Mouse (Mus musculus): ENCODE data around the gene Rora.

DNA sequence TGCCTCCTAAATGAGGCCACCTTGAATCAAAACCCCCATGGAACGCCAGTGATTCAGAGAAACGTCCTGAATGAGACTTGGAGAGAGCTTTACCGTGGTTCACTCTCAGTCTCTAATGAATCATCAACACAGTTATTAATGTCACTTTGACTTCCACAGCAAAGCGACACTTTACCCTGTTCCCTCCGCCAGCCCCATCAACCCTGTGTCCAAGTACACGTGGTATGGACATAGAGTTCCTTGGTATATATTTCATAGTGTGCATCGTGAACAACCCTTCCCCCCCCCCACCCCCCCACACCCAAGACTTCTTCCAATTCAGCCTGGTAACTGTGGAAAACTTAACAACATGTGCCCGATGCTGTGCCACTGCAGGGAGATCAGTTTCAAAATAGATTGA lies 397.3 kb downstream of the Rora start:
- TF ChIP-seq CTCF (IDR thresholded peaks at IDR 0.05; ENCODE audit: borderline replicate concordance, control insufficient read depth, extremely low read depth, insufficient read depth, low read length, poor library complexity) (no peak), POLR2A (IDR thresholded peaks at IDR 0.05; ENCODE audit: control insufficient read depth, extremely low read depth, insufficient read depth, low read length, poor library complexity) (no peak)

All from thymus, adult 2 months (tissue).